Mouse (Mus musculus) stomach, embryonic 16.5 days (tissue): Measurements from ENCODE around the gene Fos. TPM values are rescaled to one million over a fixed set of nuclear protein-coding genes. Genes with fewer than 3 reads are reported as not detected.

ENCODE experiments used
- ATAC-seq: fragments of 200-750 bp; cut with Nextera tagmentation; 2 replicates; pipeline ENCODE4 v1.8.0; 2017; ENCODE audit warnings: moderate number of reproducible peaks, moderate TSS enrichment; ENCODE audit not compliant: insufficient read depth, low FRiP score
- H3K27ac ChIP-seq: fragments of 300-500 bp; sonication (generic); 2 replicates; pipeline ENCODE4 v1.5.1; 2014; ENCODE audit warnings: low read length
- H3K27me3 ChIP-seq: fragments of 300-500 bp; sonication (generic); 2 replicates; pipeline ENCODE4 v1.6.1; 2014; ENCODE audit warnings: low read length, control low read depth, mixed read lengths; ENCODE audit not compliant: control insufficient read depth, insufficient read depth
- H3K36me3 ChIP-seq: fragments of 300-500 bp; sonication (generic); 2 replicates; pipeline ENCODE4 v1.6.1; 2014; ENCODE audit warnings: low read length; ENCODE audit not compliant: control insufficient read depth, insufficient read depth
- H3K4me1 ChIP-seq: fragments of 300-500 bp; sonication (generic); 2 replicates; pipeline ENCODE4 v1.6.1; 2014; ENCODE audit warnings: low read length, control low read depth, mixed read lengths; ENCODE audit not compliant: control insufficient read depth, insufficient read depth
- H3K4me2 ChIP-seq: fragments of 300-500 bp; sonication (generic); 2 replicates; pipeline ENCODE4 v1.6.1; 2014; ENCODE audit warnings: low read depth, low read length, mixed read lengths
- H3K4me3 ChIP-seq: fragments of 300-500 bp; sonication (generic); replicated peaks from 2 replicates; pipeline ENCODE4 v1.5.1; 2014; ENCODE audit warnings: mild to moderate bottlenecking, low read length
- H3K9ac ChIP-seq: fragments of 300-500 bp; sonication (generic); 2 replicates; pipeline ENCODE4 v1.6.1; 2014; ENCODE audit warnings: low read length
- H3K9me3 ChIP-seq: fragments of 300-500 bp; sonication (generic); replicated peaks from 2 replicates; pipeline ENCODE4 v1.6.1; 2016; ENCODE audit warnings: low read length, control low read depth; ENCODE audit not compliant: control insufficient read depth
- WGBS: fragments of 180-500 bp; shearing (Covaris S2); extraction: QIAGEN DNeasy Blood & Tissue Kit; methylation state at CpG from one replicate; pipeline ENCODE4 v1.1.7; 2014; 5-methylcytosine and 5-hydroxymethylcytosine counted together
- polyA plus RNA-seq: library from polyadenylated mRNA; unstranded; fragments of >200 nt; fragmentation: Nextera tagmentation; extraction: Ambion mirVana; gene quantifications from 2 replicates; pipeline ENCODE4 v1.2.1, GENCODE M21; 2015

Gene Fos
- polyA plus RNA-seq, 1 experiment from 2014 or later, result 16.1 TPM

DNA sequence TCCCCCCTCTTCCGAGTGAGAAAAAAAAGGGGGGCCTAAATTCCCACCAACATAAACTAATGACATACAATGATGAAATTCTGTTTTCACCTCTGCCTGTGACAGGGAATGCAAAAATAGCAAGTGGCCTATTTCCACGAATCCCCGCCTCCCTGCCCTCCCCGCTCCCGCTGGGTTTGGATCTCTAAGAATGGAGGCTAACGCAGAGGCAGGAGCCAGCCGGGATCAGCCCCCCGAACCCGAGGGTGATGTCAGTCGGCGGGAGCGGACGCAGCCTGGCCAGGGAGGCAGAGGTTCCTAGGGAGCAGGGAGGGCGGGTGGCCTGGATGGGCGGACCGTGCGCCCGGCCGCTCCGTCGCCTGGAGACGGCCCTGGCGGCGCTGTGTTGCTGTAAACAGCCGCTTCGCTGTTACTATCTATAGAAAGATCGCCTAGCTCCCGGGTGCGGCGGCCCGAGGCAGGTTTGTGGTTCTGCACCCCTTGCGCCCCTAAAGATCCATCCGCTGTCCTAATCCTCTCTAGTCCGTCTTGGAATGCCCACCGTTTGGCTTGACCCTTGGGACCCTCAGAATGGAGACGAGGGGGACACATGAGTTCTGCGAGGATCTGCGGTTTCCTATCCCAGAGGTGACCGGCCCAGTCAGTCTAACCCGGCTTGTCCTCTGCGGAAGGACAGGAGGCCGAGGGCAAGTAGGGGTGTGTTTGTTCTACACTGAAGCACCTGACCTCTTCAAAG, 1.6 kb upstream of the Fos start:
- peak; percentile 63 for ATAC-seq
- WGBS, result under 1% methylated on average over 42 of the region's 42 CpGs

DNA sequence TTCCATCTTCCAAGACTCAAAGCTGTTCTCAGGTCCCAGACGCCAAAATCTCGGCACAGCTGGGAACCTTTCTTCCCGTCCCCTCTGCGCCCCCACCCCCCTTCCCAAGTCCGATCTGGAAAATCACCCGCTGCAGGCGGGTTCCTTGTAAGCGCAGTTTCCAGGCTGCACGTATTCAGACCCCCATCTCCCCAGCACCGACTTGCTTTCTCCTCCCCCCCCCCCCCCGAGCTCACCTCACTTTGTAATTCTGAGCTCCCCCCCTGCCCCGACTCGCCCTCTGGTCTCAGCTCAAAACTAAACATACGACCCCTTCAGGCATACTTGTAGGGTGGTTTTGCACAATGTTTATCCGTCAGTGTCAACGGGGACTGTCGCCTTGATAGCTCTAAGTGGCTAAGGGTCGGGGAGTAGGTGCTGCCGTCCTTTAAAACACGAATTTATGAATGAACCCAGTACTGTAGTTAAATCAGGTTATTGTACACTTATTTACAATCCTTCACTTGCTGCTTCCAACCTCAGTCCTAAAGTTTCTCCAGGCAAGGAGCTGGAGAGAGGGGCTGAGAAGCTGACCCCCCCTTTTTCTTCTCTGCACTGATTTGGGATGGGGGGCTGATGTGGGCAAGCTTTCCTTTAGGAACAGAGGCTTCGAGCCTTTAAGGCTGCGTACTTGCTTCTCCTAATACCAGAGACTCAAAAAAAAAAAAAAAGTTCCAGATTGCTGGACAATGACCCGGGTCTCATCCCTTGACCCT, 857 bp upstream of the Fos start:
- Histone ChIP-seq H3K9me3 (no peaks in the 10 kb centered on the region), H3K4me3 (peak overlapping the region; percentile 66), H3K27me3 (peaks cover 3% of the 10 kb centered on the region; the same call in 1 of the 2 replicates), H3K4me2 (peak overlapping the region; percentile 98), H3K9ac (peak overlapping the region; percentile 79), H3K36me3 (no peaks in the 10 kb centered on the region), H3K4me1 (peaks cover 25% of the 10 kb centered on the region), H3K27ac (peak overlapping the region; percentile 81)
- under 1% methylated on average over 23 of the region's 23 CpGs for WGBS
- no peak for ATAC-seq

More for the DNA sequence above, 1.6 kb upstream of the Fos start:
- Histone ChIP-seq H3K27ac (peak overlapping the region; percentile 81), H3K9ac (peak overlapping the region; percentile 79), H3K4me2 (peak overlapping the region; percentile 98), H3K4me1 (peaks cover 27% of the 10 kb centered on the region), H3K9me3 (no peaks in the 10 kb centered on the region), H3K4me3 (peak overlapping the region; percentile 66), H3K36me3 (no peaks in the 10 kb centered on the region), H3K27me3 (peaks cover 3% of the 10 kb centered on the region; the same call in 1 of the 2 replicates)

GRCm38 (mm10) chr12:85474298-85475231, 875 bp downstream of the Fos start:
- peaks cover 23% of the 10 kb centered on the region for H3K4me1 ChIP-seq
- peak overlapping the region; percentile 81 for H3K27ac ChIP-seq
- peak overlapping the region; percentile 66 for H3K4me3 ChIP-seq
- H3K9me3 ChIP-seq, result no peaks in the 10 kb centered on the region
- peaks cover 3% of the 10 kb centered on the region; the same call in 1 of the 2 replicates for H3K27me3 ChIP-seq
- H3K36me3 ChIP-seq, result no peaks in the 10 kb centered on the region
- H3K9ac ChIP-seq, result peak overlapping the region; percentile 79
- WGBS, result under 1% methylated on average over 49 of the region's 49 CpGs
- peak; percentile 6; the same call in 1 of the 2 replicates for ATAC-seq
- H3K4me2 ChIP-seq, result peak overlapping the region; percentile 98

GRCm38 (mm10) chr12:85475232-85475919, 1.7 kb downstream of the Fos start:
- no peaks in the 10 kb centered on the region for H3K9me3 ChIP-seq
- H3K4me1 ChIP-seq, result peaks cover 23% of the 10 kb centered on the region
- peaks cover 3% of the 10 kb centered on the region; the same call in 1 of the 2 replicates for H3K27me3 ChIP-seq
- H3K4me2 ChIP-seq, result peak overlapping the region; percentile 98
- H3K4me3 ChIP-seq, result peak overlapping the region; percentile 66
- H3K27ac ChIP-seq, result no peak overlapping the region
- H3K9ac ChIP-seq, result peak overlapping the region; percentile 79
- WGBS, result 25% methylated on average over 15 of the region's 16 CpGs
- no peaks in the 10 kb centered on the region for H3K36me3 ChIP-seq
- no peak for ATAC-seq

DNA sequence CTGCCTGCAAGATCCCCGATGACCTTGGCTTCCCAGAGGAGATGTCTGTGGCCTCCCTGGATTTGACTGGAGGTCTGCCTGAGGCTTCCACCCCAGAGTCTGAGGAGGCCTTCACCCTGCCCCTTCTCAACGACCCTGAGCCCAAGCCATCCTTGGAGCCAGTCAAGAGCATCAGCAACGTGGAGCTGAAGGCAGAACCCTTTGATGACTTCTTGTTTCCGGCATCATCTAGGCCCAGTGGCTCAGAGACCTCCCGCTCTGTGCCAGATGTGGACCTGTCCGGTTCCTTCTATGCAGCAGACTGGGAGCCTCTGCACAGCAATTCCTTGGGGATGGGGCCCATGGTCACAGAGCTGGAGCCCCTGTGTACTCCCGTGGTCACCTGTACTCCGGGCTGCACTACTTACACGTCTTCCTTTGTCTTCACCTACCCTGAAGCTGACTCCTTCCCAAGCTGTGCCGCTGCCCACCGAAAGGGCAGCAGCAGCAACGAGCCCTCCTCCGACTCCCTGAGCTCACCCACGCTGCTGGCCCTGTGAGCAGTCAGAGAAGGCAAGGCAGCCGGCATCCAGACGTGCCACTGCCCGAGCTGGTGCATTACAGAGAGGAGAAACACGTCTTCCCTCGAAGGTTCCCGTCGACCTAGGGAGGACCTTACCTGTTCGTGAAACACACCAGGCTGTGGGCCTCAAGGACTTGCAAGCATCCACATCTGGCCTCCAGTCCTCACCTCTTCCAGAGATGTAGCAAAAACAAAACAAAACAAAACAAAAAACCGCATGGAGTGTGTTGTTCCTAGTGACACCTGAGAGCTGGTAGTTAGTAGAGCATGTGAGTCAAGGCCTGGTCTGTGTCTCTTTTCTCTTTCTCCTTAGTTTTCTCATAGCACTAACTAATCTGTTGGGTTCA, 2.5 kb downstream of the Fos start:
- Histone ChIP-seq H3K27ac (no peak overlapping the region), H3K9me3 (no peaks in the 10 kb centered on the region), H3K9ac (0 out of 2 replicates have a peak overlapping the region, but pooled peaks have one; percentile 46), H3K4me1 (peaks cover 23% of the 10 kb centered on the region), H3K36me3 (no peaks in the 10 kb centered on the region), H3K4me2 (peak overlapping the region; percentile 98; the same call in 1 of the 2 replicates), H3K27me3 (peaks cover 3% of the 10 kb centered on the region; the same call in 1 of the 2 replicates), H3K4me3 (peak overlapping the region; percentile 10)
- WGBS, result 68% methylated on average over 23 of the region's 23 CpGs
- no peak for ATAC-seq

- Histone ChIP-seq H3K4me1 (peaks cover 19% of the 10 kb centered on the region), H3K27ac (no peak overlapping the region), H3K27me3 (peaks cover 3% of the 10 kb centered on the region; the same call in 1 of the 2 replicates), H3K9me3 (no peaks in the 10 kb centered on the region), H3K4me2 (0 out of 2 replicates have a peak overlapping the region, but pooled peaks have one; percentile 7), H3K9ac (no peak overlapping the region), H3K36me3 (no peaks in the 10 kb centered on the region), H3K4me3 (no peak overlapping the region)
- ATAC-seq, result no peak
- 66% methylated on average over 4 of the region's 4 CpGs for WGBS
These were observed 3.5 kb downstream of the Fos start for GRCm38 (mm10) chr12:85477219-85477618.

DNA sequence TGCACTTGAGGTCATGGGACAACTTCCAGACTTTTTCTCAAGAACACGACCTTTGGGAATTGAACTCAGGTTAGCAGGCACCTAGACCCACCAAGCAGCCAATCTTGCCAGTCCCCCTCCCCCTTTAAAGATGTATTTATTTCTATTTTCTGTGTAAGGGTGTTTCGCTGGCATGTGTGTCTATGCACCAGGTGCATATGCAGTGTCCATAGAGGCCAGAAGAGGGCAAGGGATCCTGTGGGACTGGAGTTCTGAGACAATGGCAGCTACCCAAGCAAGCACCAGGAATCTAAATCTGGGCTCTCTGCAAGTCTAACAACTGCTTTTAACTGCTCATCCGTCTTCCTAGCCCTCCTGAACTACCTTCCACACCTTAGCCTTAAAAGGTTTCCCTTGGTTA, 4.1 kb downstream of the Fos start:
- Histone ChIP-seq H3K4me2 (no peak overlapping the region), H3K4me3 (no peak overlapping the region), H3K9ac (no peak overlapping the region), H3K27me3 (peaks cover 3% of the 10 kb centered on the region; the same call in 1 of the 2 replicates), H3K9me3 (no peaks in the 10 kb centered on the region), H3K36me3 (no peaks in the 10 kb centered on the region), H3K27ac (no peak overlapping the region), H3K4me1 (peaks cover 15% of the 10 kb centered on the region)
- no peak for ATAC-seq
- WGBS, result 78% methylated on average over 3 of the region's 3 CpGs
